Mouse (Mus musculus) liver, embryonic 11.5 days (tissue): Measurements from ENCODE around the gene Ppp1r1a. TPM values are rescaled to one million over a fixed set of nuclear protein-coding genes. Genes with fewer than 3 reads are reported as not detected.
A peak's percentile ranks its signal among the peaks of the same experiment; 100 is the strongest.

Experiments used
- ATAC-seq: fragments of 200-750 bp; cut with Nextera tagmentation; replicated peaks from 2 replicates; pipeline ENCODE4 v1.8.0; 2017; ENCODE audit warnings: moderate number of reproducible peaks, mild to moderate bottlenecking, moderate TSS enrichment, moderate library complexity; ENCODE audit not compliant: low FRiP score
- DNase-seq: peaks from one replicate; pipeline ENCODE4 v3.0.0-alpha.2; 2017; ENCODE audit warnings: low spot score
- H3K27ac ChIP-seq: fragments of 300-500 bp; sonication (generic); 2 replicates; pipeline ENCODE4 v1.5.1; 2014; ENCODE audit warnings: mild to moderate bottlenecking, low read depth, low read length, control low read depth
- H3K27me3 ChIP-seq: fragments of 300-500 bp; sonication (generic); replicated peaks from 2 replicates; pipeline ENCODE4 v1.6.1; 2014; ENCODE audit warnings: low read length, mixed read lengths; ENCODE audit not compliant: control insufficient read depth, insufficient read depth
- H3K36me3 ChIP-seq: fragments of 300-500 bp; sonication (generic); 2 replicates; pipeline ENCODE4 v1.6.1; 2014; ENCODE audit warnings: mild to moderate bottlenecking, low read length, moderate library complexity, mixed read lengths; ENCODE audit not compliant: control insufficient read depth, insufficient read depth
- H3K4me1 ChIP-seq: fragments of 300-500 bp; sonication (generic); replicated peaks from 2 replicates; pipeline ENCODE4 v1.6.1; 2014; ENCODE audit warnings: low read length, mixed read lengths; ENCODE audit not compliant: control insufficient read depth, insufficient read depth
- H3K4me2 ChIP-seq: fragments of 300-500 bp; sonication (generic); 2 replicates; pipeline ENCODE4 v1.6.1; 2014; ENCODE audit warnings: mild to moderate bottlenecking, control low read depth, moderate library complexity
- H3K4me3 ChIP-seq: fragments of 300-500 bp; sonication (generic); 2 replicates; pipeline ENCODE4 v1.5.1; 2014; ENCODE audit warnings: low read depth, low read length, control low read depth
- H3K9ac ChIP-seq: fragments of 300-500 bp; sonication (generic); 2 replicates; pipeline ENCODE4 v1.6.1; 2014; ENCODE audit warnings: low read depth, low read length, control low read depth
- H3K9me3 ChIP-seq: fragments of 300-500 bp; sonication (generic); 2 replicates; pipeline ENCODE4 v1.6.1; 2016; ENCODE audit warnings: low read length, inconsistent platforms, mixed read lengths; ENCODE audit not compliant: control insufficient read depth
- WGBS: fragments of 180-500 bp; shearing (Covaris S2); extraction: QIAGEN DNeasy Blood & Tissue Kit; methylation state at CpG from one replicate; pipeline ENCODE4 v1.1.7; 2014; 5-methylcytosine and 5-hydroxymethylcytosine counted together
- polyA plus RNA-seq: library from polyadenylated mRNA; unstranded; fragments of >200 nt; fragmentation: Nextera tagmentation; extraction: Ambion mirVana; gene quantifications from 2 replicates; pipeline ENCODE4 v1.2.1, GENCODE M21; 2014

The Ppp1r1a gene
- polyA plus RNA-seq, 1 experiment from 2014 or later = 2.6 TPM

DNA sequence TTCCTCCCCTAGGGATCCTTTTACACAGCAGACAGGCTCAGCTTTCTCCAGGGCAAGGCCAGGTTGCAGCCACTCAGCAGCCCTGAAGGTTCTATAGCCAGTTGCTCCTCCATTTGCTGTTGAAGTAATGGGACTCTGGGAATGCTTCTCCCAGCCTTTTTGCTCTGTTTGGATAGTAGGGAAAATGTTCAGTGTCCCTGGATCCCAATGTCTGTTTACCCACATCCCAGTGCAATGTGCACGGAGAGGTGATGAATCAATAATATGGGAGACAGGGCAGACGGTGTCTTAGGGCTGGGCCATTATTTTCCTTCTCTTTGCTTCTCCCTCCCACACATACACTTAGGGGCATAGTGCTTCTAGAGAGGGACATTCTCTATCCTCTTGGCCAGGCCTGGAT, 1.5 kb upstream of the Ppp1r1a start:
- no peak for DNase-seq
- Histone ChIP-seq H3K9me3 (no peaks in the 10 kb centered on the region), H3K4me1 (no peaks in the 10 kb centered on the region; the same call in 1 of the 2 replicates), H3K4me3 (no peak overlapping the region), H3K9ac (no peak overlapping the region), H3K36me3 (no peaks in the 10 kb centered on the region), H3K27ac (no peak overlapping the region), H3K4me2 (no peak overlapping the region), H3K27me3 (peaks cover 44% of the 10 kb centered on the region)
- no peak for ATAC-seq
- WGBS = 54% methylated on average over 2 of the region's 2 CpGs

DNA sequence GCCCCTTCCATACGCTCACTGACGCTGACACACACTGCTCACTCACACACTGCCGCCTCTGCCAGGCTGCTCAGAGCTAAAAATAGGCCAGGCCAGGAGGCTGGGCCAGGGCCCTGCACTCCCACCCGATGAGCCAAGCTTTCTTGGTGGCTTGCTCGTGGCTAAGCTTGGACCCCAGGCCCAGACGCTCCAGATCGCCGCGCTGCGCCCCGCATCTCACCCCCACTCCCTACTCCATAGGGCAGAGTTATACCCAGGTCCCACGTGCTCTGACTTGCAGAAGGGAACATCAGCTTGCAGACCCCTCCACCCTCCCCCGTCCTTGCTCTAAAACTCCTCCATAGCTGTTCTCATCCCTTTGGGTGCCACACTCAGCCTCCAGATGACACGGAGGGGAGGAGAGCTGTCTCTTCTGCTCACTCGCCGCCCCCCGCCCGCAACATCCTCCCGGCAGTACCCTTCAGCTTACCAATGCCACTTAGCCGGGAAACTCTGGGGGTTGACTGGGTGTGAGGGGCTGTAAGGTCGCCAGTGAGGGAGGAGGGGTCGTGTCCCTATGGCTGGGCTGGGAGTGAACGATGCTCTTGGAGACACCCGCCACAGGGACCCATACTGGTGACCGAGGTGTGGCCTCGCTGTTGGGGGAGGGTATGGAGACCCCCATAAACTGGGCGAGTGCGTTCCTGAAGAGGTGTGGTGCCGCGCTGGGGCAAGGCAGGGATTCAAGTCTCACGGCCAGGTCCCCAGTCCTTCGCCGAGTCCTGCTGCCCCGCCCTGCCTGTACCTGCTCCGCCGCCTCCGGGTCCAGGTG, 587 bp downstream of the Ppp1r1a start:
- Histone ChIP-seq H3K27me3 (peaks cover 44% of the 10 kb centered on the region), H3K36me3 (no peaks in the 10 kb centered on the region), H3K9me3 (no peaks in the 10 kb centered on the region), H3K4me3 (peak overlapping the region; percentile 56), H3K4me2 (peak overlapping the region; percentile 76), H3K9ac (0 out of 2 replicates have a peak overlapping the region, but pooled peaks have one; percentile 9), H3K27ac (no peak overlapping the region), H3K4me1 (no peaks in the 10 kb centered on the region; the same call in 1 of the 2 replicates)
- no peak for DNase-seq
- no peak for ATAC-seq
- 3% methylated on average over 34 of the region's 37 CpGs for WGBS

DNA sequence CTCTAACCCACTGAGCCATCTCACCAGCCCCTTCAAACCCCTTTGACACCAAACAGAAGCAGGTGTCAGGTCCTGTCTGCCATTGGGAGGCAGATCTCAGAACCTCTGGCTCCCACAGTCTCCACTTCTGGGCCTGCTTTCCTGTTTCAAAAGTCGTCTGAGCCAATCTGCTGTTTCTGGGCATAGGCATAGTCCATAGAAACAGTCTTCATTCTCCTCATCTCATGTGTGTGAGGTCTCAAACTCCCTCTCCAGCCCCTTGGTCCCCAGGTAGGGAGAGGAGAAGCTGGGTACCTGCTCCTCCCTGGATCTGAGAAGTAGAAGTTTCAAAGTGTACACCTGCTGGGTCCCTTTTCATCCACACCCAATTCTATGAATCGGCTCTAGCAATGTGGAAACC, 1.3 kb downstream of the Ppp1r1a start:
- 27% methylated on average over 2 of the region's 2 CpGs for WGBS

DNA sequence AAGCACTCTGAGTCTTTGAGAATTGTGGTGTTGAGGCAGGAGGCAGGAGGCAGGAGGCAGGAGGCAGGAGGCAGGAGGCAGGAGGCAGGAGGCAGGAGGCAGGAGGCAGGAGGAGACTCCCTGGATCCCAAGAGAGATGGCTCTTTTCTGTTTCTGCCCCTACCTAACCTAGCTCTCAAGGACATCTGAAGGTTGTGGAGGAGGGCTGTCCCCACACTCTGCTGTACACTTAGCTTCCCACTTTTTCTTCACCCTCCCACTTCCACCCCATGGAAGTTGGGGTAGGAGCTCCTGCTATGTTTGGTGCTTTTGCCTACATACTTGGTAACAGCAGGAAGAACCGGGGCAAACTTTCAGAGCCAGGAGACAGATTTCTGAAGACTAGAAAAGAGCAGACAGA, 2.0 kb downstream of the Ppp1r1a start:
- Histone ChIP-seq H3K4me2 (no peak overlapping the region), H3K9ac (no peak overlapping the region), H3K4me3 (no peak overlapping the region), H3K27ac (no peak overlapping the region), H3K9me3 (no peaks in the 10 kb centered on the region), H3K4me1 (no peaks in the 10 kb centered on the region; the same call in 1 of the 2 replicates), H3K27me3 (peaks cover 44% of the 10 kb centered on the region), H3K36me3 (no peaks in the 10 kb centered on the region)
- 36% methylated on average over 1 of the region's 1 CpGs for WGBS
- ATAC-seq (no peak), DNase-seq (no peak)

More for the DNA sequence above, 1.3 kb downstream of the Ppp1r1a start:
- Histone ChIP-seq H3K27ac (no peak overlapping the region), H3K27me3 (peaks cover 44% of the 10 kb centered on the region), H3K9me3 (no peaks in the 10 kb centered on the region), H3K4me1 (no peaks in the 10 kb centered on the region; the same call in 1 of the 2 replicates), H3K4me2 (no peak overlapping the region; the same call in 1 of the 2 replicates), H3K9ac (no peak overlapping the region), H3K36me3 (no peaks in the 10 kb centered on the region), H3K4me3 (no peak overlapping the region)
- DNase-seq (no peak), ATAC-seq (no peak)

DNA sequence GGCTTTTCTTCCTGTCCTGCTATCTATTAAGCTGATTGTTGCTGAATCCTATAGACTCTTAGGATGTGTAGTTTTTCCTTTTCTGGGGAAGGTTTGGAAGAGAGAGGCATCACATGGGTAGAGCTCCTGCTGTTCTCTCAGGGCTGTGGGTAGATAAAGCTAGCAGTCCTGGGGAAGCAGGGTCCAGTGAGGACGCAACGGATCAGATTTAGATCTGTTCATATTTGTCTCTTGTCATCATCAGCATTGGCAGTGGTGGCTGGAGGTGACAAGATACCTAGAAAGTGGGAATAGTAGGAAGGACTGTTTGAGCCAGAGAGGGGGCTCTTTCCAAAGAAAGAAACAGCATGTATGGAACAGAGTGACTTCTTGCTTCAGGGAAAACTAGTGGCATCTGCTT, 2.8 kb downstream of the Ppp1r1a start:
- Histone ChIP-seq H3K4me1 (no peaks in the 10 kb centered on the region; the same call in 1 of the 2 replicates), H3K9ac (no peak overlapping the region), H3K4me2 (no peak overlapping the region), H3K27me3 (peaks cover 43% of the 10 kb centered on the region), H3K36me3 (no peaks in the 10 kb centered on the region), H3K9me3 (no peaks in the 10 kb centered on the region), H3K27ac (no peak overlapping the region), H3K4me3 (no peak overlapping the region)
- 68% methylated on average over 2 of the region's 2 CpGs for WGBS
- ATAC-seq (no peak), DNase-seq (no peak)

DNA sequence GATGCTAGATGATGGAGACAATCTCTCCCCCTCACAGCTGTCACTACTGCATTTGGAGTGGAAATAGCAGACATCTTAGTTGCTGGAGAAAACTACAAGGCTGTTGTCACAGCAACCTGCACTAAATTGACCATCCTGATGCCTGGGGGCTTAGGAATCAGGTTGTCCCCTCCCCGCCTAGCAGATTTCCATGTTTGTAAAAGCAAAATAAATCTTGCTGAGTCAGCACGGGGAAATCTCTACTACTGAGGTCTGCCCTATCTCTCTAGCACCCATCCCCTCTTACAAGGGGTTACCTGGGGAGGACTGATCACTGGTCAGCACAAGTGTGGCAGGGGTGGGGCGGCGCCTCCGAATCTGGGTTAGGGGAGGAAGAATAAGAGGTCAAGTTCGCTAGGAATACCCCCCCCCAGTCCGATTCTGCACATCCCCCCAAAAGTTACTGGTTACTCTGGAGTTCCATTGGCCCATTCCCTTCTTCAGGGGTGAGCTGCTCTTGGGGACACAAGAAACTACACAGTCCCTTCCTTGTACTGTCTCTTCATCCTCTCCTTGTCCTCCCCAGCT, 3.7 kb downstream of the Ppp1r1a start:
- no peaks in the 10 kb centered on the region for H3K9me3 ChIP-seq
- H3K27ac ChIP-seq = no peak overlapping the region
- H3K36me3 ChIP-seq = no peaks in the 10 kb centered on the region
- H3K9ac ChIP-seq = no peak overlapping the region
- ATAC-seq (no peak), DNase-seq (no peak)
- WGBS = 77% methylated on average over 7 of the region's 7 CpGs
- no peak overlapping the region for H3K4me2 ChIP-seq
- H3K4me1 ChIP-seq = no peaks in the 10 kb centered on the region; the same call in 1 of the 2 replicates
- H3K27me3 ChIP-seq = peaks cover 34% of the 10 kb centered on the region
- no peak overlapping the region for H3K4me3 ChIP-seq

DNA sequence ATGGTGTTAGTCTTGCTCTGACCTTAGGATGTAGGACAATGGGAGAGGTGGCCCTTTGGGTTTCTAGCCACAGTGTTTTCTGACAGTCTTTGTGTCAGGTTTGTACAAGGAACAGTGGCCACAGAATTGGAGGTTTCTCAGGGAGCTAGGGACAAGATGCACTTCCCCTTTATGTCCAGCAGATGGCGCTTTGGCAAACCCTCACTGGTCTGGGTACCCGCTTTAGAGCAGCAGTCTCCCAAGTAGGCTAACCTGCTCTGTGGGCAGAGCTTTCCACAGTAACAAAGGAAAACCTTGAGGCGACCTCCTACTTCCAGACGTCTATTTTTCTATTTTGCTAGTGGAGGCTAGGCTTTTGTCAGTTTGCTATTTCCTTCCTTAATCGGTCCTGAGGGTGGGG, 7.4 kb downstream of the Ppp1r1a start:
- H3K4me1 ChIP-seq = no peaks in the 10 kb centered on the region
- H3K4me3 ChIP-seq = no peak overlapping the region
- H3K4me2 ChIP-seq = no peak overlapping the region
- peaks cover 2% of the 10 kb centered on the region; the same call in 1 of the 2 replicates for H3K27me3 ChIP-seq
- H3K9me3 ChIP-seq = no peaks in the 10 kb centered on the region
- DNase-seq (no peak), ATAC-seq (peak; percentile 44; the same call in 1 of the 2 replicates)
- H3K27ac ChIP-seq = no peak overlapping the region
- 12% methylated on average over 5 of the region's 5 CpGs for WGBS
- no peak overlapping the region for H3K9ac ChIP-seq
- no peaks in the 10 kb centered on the region for H3K36me3 ChIP-seq

DNA sequence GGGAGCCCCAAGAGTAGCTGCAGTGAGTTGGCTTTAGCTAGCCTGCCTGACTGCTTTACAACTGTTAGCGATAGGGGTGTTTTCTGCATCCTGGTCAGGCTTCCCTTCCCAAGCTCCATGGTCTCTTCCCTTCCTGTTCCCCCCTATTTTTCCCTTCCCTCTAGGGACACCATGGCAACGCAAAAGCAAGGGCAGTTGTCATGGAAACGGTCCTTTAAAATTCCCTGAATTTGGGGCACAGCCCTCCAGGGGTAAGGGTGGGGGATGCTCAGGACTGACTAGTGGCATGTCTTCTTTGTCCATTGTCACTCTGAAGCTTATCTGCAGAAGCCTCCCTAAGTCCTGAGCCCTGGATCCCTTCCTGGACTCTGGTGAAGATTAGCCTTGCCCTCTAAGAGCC, 14.6 kb downstream of the Ppp1r1a start:
- Histone ChIP-seq H3K27ac (no peak overlapping the region), H3K9ac (no peak overlapping the region), H3K27me3 (no peaks in the 10 kb centered on the region), H3K4me2 (no peak overlapping the region), H3K9me3 (no peaks in the 10 kb centered on the region), H3K36me3 (no peaks in the 10 kb centered on the region), H3K4me1 (no peaks in the 10 kb centered on the region), H3K4me3 (no peak overlapping the region)
- WGBS = 75% methylated on average over 3 of the region's 3 CpGs
- ATAC-seq (no peak), DNase-seq (no peak)
